Mouse (Mus musculus): Measurements from ENCODE around the gene Gpr34. TPM values are rescaled to one million over a fixed set of nuclear protein-coding genes. Genes with fewer than 3 reads are reported as not detected.

The Gpr34 gene
- 1.2 and 1.8 TPM in 2 replicates for polyA plus RNA-seq (2015; fragmentation: Nextera tagmentation; extraction: Ambion mirVana)

GRCm38 (mm10) chrX:13631599-13632283 lies at the start of gene Gpr34:
TSS of gene Gpr34 (plus strand) at chrX:13632089.
- 66% methylated on average over 5 of the region's 5 CpGs for WGBS
- H3K4me2 ChIP-seq, result no peak within 1 kb of the TSS
- H3K9me3 ChIP-seq, result no peaks in the 10 kb centered on the region
- no peak within 1 kb of the TSS for H3K4me3 ChIP-seq
- no peak within 1 kb of the TSS for H3K27ac ChIP-seq (replicated peaks)
- ATAC-seq (ENCODE audit: extremely low read depth, insufficient number of reproducible peaks, low FRiP score, low TSS enrichment), result no peak
- peaks cover 4% of the 10 kb centered on the region; the same call in 1 of the 2 replicates for H3K27me3 ChIP-seq (replicated peaks)
- H3K9ac ChIP-seq, result no peak within 1 kb of the TSS
- no peaks in the 10 kb centered on the region for H3K36me3 ChIP-seq
- H3K4me1 ChIP-seq, result no peaks in the 10 kb centered on the region

GRCm38 (mm10) chrX:13599373-13599772 lies 32.5 kb upstream of the Gpr34 start:
- H3K4me2 ChIP-seq, result no peak overlapping the region
- no peaks in the 10 kb centered on the region for H3K36me3 ChIP-seq
- peaks cover 4% of the 10 kb centered on the region; the same call in 1 of the 2 replicates for H3K27me3 ChIP-seq (replicated peaks)
- H3K4me3 ChIP-seq, result no peak overlapping the region
- WGBS, result 66% methylated on average over 2 of the region's 2 CpGs
- no peaks in the 10 kb centered on the region for H3K9me3 ChIP-seq
- H3K9ac ChIP-seq, result no peak overlapping the region
- no peak for ATAC-seq (ENCODE audit: extremely low read depth, insufficient number of reproducible peaks, low FRiP score, low TSS enrichment)
- H3K27ac ChIP-seq (replicated peaks), result no peak overlapping the region
- H3K4me1 ChIP-seq, result no peaks in the 10 kb centered on the region

- 37% methylated on average over 1 of the region's 1 CpGs for WGBS
- ATAC-seq (ENCODE audit: extremely low read depth, insufficient number of reproducible peaks, low FRiP score, low TSS enrichment), result no peak
- H3K9ac ChIP-seq, result no peak overlapping the region
- no peaks in the 10 kb centered on the region for H3K9me3 ChIP-seq
- H3K4me1 ChIP-seq, result no peaks in the 10 kb centered on the region
- peaks cover 8% of the 10 kb centered on the region; the same call in 1 of the 2 replicates for H3K27me3 ChIP-seq (replicated peaks)
- H3K4me3 ChIP-seq, result no peak overlapping the region
- no peak overlapping the region for H3K27ac ChIP-seq (replicated peaks)
- no peak overlapping the region for H3K4me2 ChIP-seq
- no peaks in the 10 kb centered on the region for H3K36me3 ChIP-seq
Measured at GRCm38 (mm10) chrX:13599966-13600365, 31.9 kb upstream of the Gpr34 start.

- Histone ChIP-seq H3K4me3 (no peak overlapping the region), H3K27ac (replicated peaks) (no peak overlapping the region), H3K27me3 (replicated peaks) (peaks cover 8% of the 10 kb centered on the region; the same call in 1 of the 2 replicates), H3K9me3 (0 out of 2 replicates have a peak, but pooled peaks cover 3% of the 10 kb centered on the region), H3K4me2 (no peak overlapping the region), H3K4me1 (no peaks in the 10 kb centered on the region), H3K9ac (no peak overlapping the region), H3K36me3 (peaks cover 3% of the 10 kb centered on the region; the same call in 1 of the 2 replicates)
- 36% methylated on average over 3 of the region's 3 CpGs for WGBS
- no peak for ATAC-seq (ENCODE audit: extremely low read depth, insufficient number of reproducible peaks, low FRiP score, low TSS enrichment)
Measured at GRCm38 (mm10) chrX:13606741-13607140, 25.1 kb upstream of the Gpr34 start.

- peaks cover 3% of the 10 kb centered on the region; the same call in 1 of the 2 replicates for H3K36me3 ChIP-seq
- H3K4me1 ChIP-seq, result no peaks in the 10 kb centered on the region
- H3K9ac ChIP-seq, result no peak overlapping the region
- 55% methylated on average over 3 of the region's 3 CpGs for WGBS
- H3K4me2 ChIP-seq, result no peak overlapping the region
- 0 out of 2 replicates have a peak, but pooled peaks cover 3% of the 10 kb centered on the region for H3K9me3 ChIP-seq
- no peak for ATAC-seq (ENCODE audit: extremely low read depth, insufficient number of reproducible peaks, low FRiP score, low TSS enrichment)
- H3K4me3 ChIP-seq, result no peak overlapping the region
- H3K27me3 ChIP-seq (replicated peaks), result peaks cover 8% of the 10 kb centered on the region; the same call in 1 of the 2 replicates
- H3K27ac ChIP-seq (replicated peaks), result no peak overlapping the region
Measured at GRCm38 (mm10) chrX:13607752-13608151, 24.1 kb upstream of the Gpr34 start.

- Histone ChIP-seq H3K9ac (no peak overlapping the region), H3K27me3 (replicated peaks) (no peaks in the 10 kb centered on the region; the same call in 1 of the 2 replicates), H3K4me1 (no peaks in the 10 kb centered on the region), H3K4me3 (no peak overlapping the region), H3K4me2 (no peak overlapping the region), H3K9me3 (0 out of 2 replicates have a peak, but pooled peaks cover 3% of the 10 kb centered on the region), H3K36me3 (peaks cover 9% of the 10 kb centered on the region; the same call in 1 of the 2 replicates), H3K27ac (replicated peaks) (no peak overlapping the region)
- ATAC-seq (ENCODE audit: extremely low read depth, insufficient number of reproducible peaks, low FRiP score, low TSS enrichment), result no peak
- 62% methylated on average over 5 of the region's 5 CpGs for WGBS
Measured at GRCm38 (mm10) chrX:13611114-13611513, 20.8 kb upstream of the Gpr34 start.

- no peaks in the 10 kb centered on the region for H3K4me1 ChIP-seq
- no peak overlapping the region for H3K4me2 ChIP-seq
- no peaks in the 10 kb centered on the region; the same call in 1 of the 2 replicates for H3K27me3 ChIP-seq (replicated peaks)
- no peak overlapping the region for H3K27ac ChIP-seq (replicated peaks)
- WGBS, result 50% methylated on average over 2 of the region's 2 CpGs
- no peak overlapping the region for H3K4me3 ChIP-seq
- no peak for ATAC-seq (ENCODE audit: extremely low read depth, insufficient number of reproducible peaks, low FRiP score, low TSS enrichment)
- H3K9me3 ChIP-seq, result 0 out of 2 replicates have a peak, but pooled peaks cover 3% of the 10 kb centered on the region
- peaks cover 9% of the 10 kb centered on the region; the same call in 1 of the 2 replicates for H3K36me3 ChIP-seq
- H3K9ac ChIP-seq, result no peak overlapping the region
Measured at GRCm38 (mm10) chrX:13612115-13612514, 19.8 kb upstream of the Gpr34 start.

GRCm38 (mm10) chrX:13616726-13617125 lies 15.2 kb upstream of the Gpr34 start:
- Histone ChIP-seq H3K4me2 (no peak overlapping the region), H3K27me3 (replicated peaks) (no peaks in the 10 kb centered on the region; the same call in 1 of the 2 replicates), H3K27ac (replicated peaks) (no peak overlapping the region), H3K36me3 (peaks cover 6% of the 10 kb centered on the region; the same call in 1 of the 2 replicates), H3K9ac (no peak overlapping the region), H3K9me3 (no peaks in the 10 kb centered on the region), H3K4me3 (no peak overlapping the region), H3K4me1 (no peaks in the 10 kb centered on the region)
- WGBS, result 55% methylated on average over 1 of the region's 1 CpGs
- no peak for ATAC-seq (ENCODE audit: extremely low read depth, insufficient number of reproducible peaks, low FRiP score, low TSS enrichment)

GRCm38 (mm10) chrX:13617294-13617693 lies 14.6 kb upstream of the Gpr34 start:
- Histone ChIP-seq H3K27ac (replicated peaks) (no peak overlapping the region), H3K9ac (no peak overlapping the region), H3K4me2 (no peak overlapping the region), H3K27me3 (replicated peaks) (no peaks in the 10 kb centered on the region; the same call in 1 of the 2 replicates), H3K4me1 (no peaks in the 10 kb centered on the region), H3K4me3 (no peak overlapping the region), H3K9me3 (no peaks in the 10 kb centered on the region), H3K36me3 (peaks cover 6% of the 10 kb centered on the region; the same call in 1 of the 2 replicates)
- ATAC-seq (ENCODE audit: extremely low read depth, insufficient number of reproducible peaks, low FRiP score, low TSS enrichment), result no peak
- WGBS, result 90% methylated on average over 1 of the region's 1 CpGs

GRCm38 (mm10) chrX:13618476-13618875 lies 13.4 kb upstream of the Gpr34 start:
- H3K4me2 ChIP-seq, result no peak overlapping the region
- H3K27me3 ChIP-seq (replicated peaks), result no peaks in the 10 kb centered on the region; the same call in 1 of the 2 replicates
- 0 out of 2 replicates have a peak, but pooled peaks cover 4% of the 10 kb centered on the region for H3K36me3 ChIP-seq
- 75% methylated on average over 4 of the region's 4 CpGs for WGBS
- H3K4me1 ChIP-seq, result no peaks in the 10 kb centered on the region
- no peak for ATAC-seq (ENCODE audit: extremely low read depth, insufficient number of reproducible peaks, low FRiP score, low TSS enrichment)
- no peak overlapping the region for H3K9ac ChIP-seq
- H3K4me3 ChIP-seq, result no peak overlapping the region
- no peaks in the 10 kb centered on the region for H3K9me3 ChIP-seq
- no peak overlapping the region for H3K27ac ChIP-seq (replicated peaks)

- ATAC-seq (ENCODE audit: extremely low read depth, insufficient number of reproducible peaks, low FRiP score, low TSS enrichment), result no peak
- no peak overlapping the region for H3K4me2 ChIP-seq
- H3K27me3 ChIP-seq (replicated peaks), result no peaks in the 10 kb centered on the region; the same call in 1 of the 2 replicates
- 64% methylated on average over 4 of the region's 4 CpGs for WGBS
- H3K4me3 ChIP-seq, result no peak overlapping the region
- no peak overlapping the region for H3K27ac ChIP-seq (replicated peaks)
- no peak overlapping the region for H3K9ac ChIP-seq
- H3K4me1 ChIP-seq, result no peaks in the 10 kb centered on the region
- no peaks in the 10 kb centered on the region for H3K36me3 ChIP-seq
- no peaks in the 10 kb centered on the region for H3K9me3 ChIP-seq
Measured at GRCm38 (mm10) chrX:13621473-13621872, 10.4 kb upstream of the Gpr34 start.
